Mouse (Mus musculus) G1E (cell line): ENCODE measurements around the gene Tab1. TPM values are rescaled to one million over a fixed set of nuclear protein-coding genes. Genes with fewer than 3 reads are reported as not detected.

ENCODE experiments used
- ATAC-seq: 2 replicates; pipeline ENCODE4 v1.8.0; 2016; ENCODE audit warnings: mild to moderate bottlenecking; ENCODE audit not compliant: insufficient number of reproducible peaks, poor library complexity, low FRiP score, severe bottlenecking; ENCODE audit errors: extremely low read depth
- DNase-seq: peaks from one replicate; pipeline ENCODE4 v3.0.0; 2012; ENCODE audit warnings: low spot score
- H3K27me3 ChIP-seq: 2 replicates; pipeline ENCODE4 v1.6.1; 2012; ENCODE audit warnings: mild to moderate bottlenecking, low read length, inconsistent platforms; ENCODE audit not compliant: insufficient read depth
- H3K36me3 ChIP-seq: replicated peaks from 2 replicates; pipeline ENCODE3; 2012; ENCODE audit warnings: mild to moderate bottlenecking, inconsistent platforms
- H3K4me1 ChIP-seq: 2 replicates; pipeline ENCODE4 v1.6.1; 2012; ENCODE audit warnings: low read depth, low read length, inconsistent platforms, mixed read lengths; ENCODE audit not compliant: insufficient read depth
- H3K4me3 ChIP-seq: 2 replicates; pipeline ENCODE4 v1.5.1; 2012; ENCODE audit warnings: low read depth, mild to moderate bottlenecking, inconsistent platforms, low read length, moderate library complexity, mixed read lengths
- H3K9me3 ChIP-seq: replicated peaks from 2 replicates; pipeline ENCODE4 v1.6.1; 2012; ENCODE audit warnings: inconsistent platforms
- CTCF ChIP-seq: IDR thresholded peaks from 2 replicates; pipeline ENCODE4 v1.5.1; 2012; ENCODE audit warnings: low read depth, low read length, inconsistent platforms, mixed read lengths
- GATA1 ChIP-seq: IDR thresholded peaks from 2 replicates; pipeline ENCODE4 v1.6.1; 2012; ENCODE audit warnings: borderline replicate concordance, low read length, inconsistent platforms, mixed read lengths
- GATA2 ChIP-seq: IDR thresholded peaks from 2 replicates; pipeline ENCODE4 v1.6.1; 2012; ENCODE audit warnings: low read depth, low read length, inconsistent platforms, borderline replicate concordance
- POLR2AphosphoS5 ChIP-seq: IDR thresholded peaks from 2 replicates; pipeline ENCODE4 v1.6.1; 2012; ENCODE audit warnings: low read depth, low read length, inconsistent platforms; ENCODE audit not compliant: insufficient replicate concordance
- TAL1 ChIP-seq: conservative IDR thresholded peaks from 2 replicates; pipeline ENCODE4 v1.6.1; 2012; ENCODE audit warnings: low read depth, low read length, inconsistent platforms, mixed read lengths
- polyA plus RNA-seq: library from polyadenylated mRNA; stranded (reverse); fragments of >175 nt; gene quantifications from 2 replicates; pipeline ENCODE4 v1.2.3, GENCODE M21; 2012
- total RNA-seq, 2 experiments: library from RNA; stranded (forward) in 1 of 2; stranded (reverse) in 1 of 2; fragments of 200-1000 nt in 1 of 2; fragments of >200 nt in 1 of 2; fragmentation: Nextera tagmentation in 1 of 2; gene quantifications; 2 replicates each; pipeline ENCODE4 v1.2.3; 2014 to 2017

Tab1 gene
- total and polyA plus RNA-seq, 3 experiments = 22.3 to 29.1 (median 27.2) TPM

GRCm38 (mm10) chr15:80157197-80157943, 24.4 kb downstream of the Tab1 start:
- TF ChIP-seq TAL1 (no peak), GATA2 (no peak), GATA1 (no peak), CTCF (no peak), POLR2AphosphoS5 (no peak)
- DNase-seq = no peak

GRCm38 (mm10) chr15:80158001-80158706, 25.2 kb downstream of the Tab1 start:
- TF ChIP-seq TAL1 = no peak
- TF ChIP-seq CTCF = no peak
- no peak for TF ChIP-seq POLR2AphosphoS5
- TF ChIP-seq GATA2 = no peak
- TF ChIP-seq GATA1 = no peak
- H3K36me3 ChIP-seq = peaks cover 100% of the 10 kb centered on the region
- DNase-seq = no peak

More at GRCm38 (mm10) chr15:80157197-80157943, 24.4 kb downstream of the Tab1 start:
- Histone ChIP-seq H3K9me3 (no peaks in the 10 kb centered on the region), H3K4me3 (no peak overlapping the region), H3K4me1 (peaks cover 18% of the 10 kb centered on the region), H3K27me3 (no peaks in the 10 kb centered on the region), H3K36me3 (peaks cover 100% of the 10 kb centered on the region)
- no peak for ATAC-seq

GRCm38 (mm10) chr15:80158707-80159090, 25.8 kb downstream of the Tab1 start:
- DNase-seq (no peak), ATAC-seq (no peak)
- peaks cover 100% of the 10 kb centered on the region for H3K36me3 ChIP-seq
- no peak overlapping the region for H3K4me3 ChIP-seq
- TF ChIP-seq GATA1 (no peak), GATA2 (no peak), CTCF (no peak), POLR2AphosphoS5 (no peak), TAL1 (no peak)
- no peaks in the 10 kb centered on the region for H3K9me3 ChIP-seq
- no peaks in the 10 kb centered on the region for H3K27me3 ChIP-seq
- peaks cover 24% of the 10 kb centered on the region for H3K4me1 ChIP-seq

More at GRCm38 (mm10) chr15:80158001-80158706, 25.2 kb downstream of the Tab1 start:
- Histone ChIP-seq H3K27me3 (no peaks in the 10 kb centered on the region), H3K4me3 (no peak overlapping the region), H3K9me3 (no peaks in the 10 kb centered on the region), H3K4me1 (peaks cover 24% of the 10 kb centered on the region)
- no peak for ATAC-seq

- Histone ChIP-seq H3K4me3 (no peak overlapping the region), H3K4me1 (peaks cover 22% of the 10 kb centered on the region), H3K36me3 (peaks cover 94% of the 10 kb centered on the region), H3K9me3 (no peaks in the 10 kb centered on the region), H3K27me3 (no peaks in the 10 kb centered on the region)
- TF ChIP-seq TAL1 = no peak
- no peak for TF ChIP-seq POLR2AphosphoS5
- DNase-seq = no peak
- ATAC-seq = no peak
These were observed 26.5 kb downstream of the Tab1 start for GRCm38 (mm10) chr15:80159286-80159901.

- H3K27me3 ChIP-seq = peaks cover 4% of the 10 kb centered on the region
- no peak for ATAC-seq
- H3K36me3 ChIP-seq = peaks cover 86% of the 10 kb centered on the region
- DNase-seq = no peak
- H3K4me1 ChIP-seq = peaks cover 18% of the 10 kb centered on the region
- TF ChIP-seq TAL1 (no peak), GATA1 (no peak), CTCF (no peak), POLR2AphosphoS5 (no peak), GATA2 (no peak)
- no peak overlapping the region for H3K4me3 ChIP-seq
- H3K9me3 ChIP-seq = no peaks in the 10 kb centered on the region
These were observed 27.3 kb downstream of the Tab1 start for GRCm38 (mm10) chr15:80160223-80160622.

GRCm38 (mm10) chr15:80160726-80161125, 27.8 kb downstream of the Tab1 start:
- ATAC-seq (no peak), DNase-seq (no peak)
- TF ChIP-seq GATA2 = no peak
- no peak for TF ChIP-seq CTCF
- TF ChIP-seq GATA1 = no peak
- Histone ChIP-seq H3K4me3 (no peak overlapping the region), H3K9me3 (no peaks in the 10 kb centered on the region), H3K27me3 (peaks cover 10% of the 10 kb centered on the region), H3K4me1 (peaks cover 13% of the 10 kb centered on the region), H3K36me3 (peaks cover 81% of the 10 kb centered on the region)
